In the genomic region with DNA sequence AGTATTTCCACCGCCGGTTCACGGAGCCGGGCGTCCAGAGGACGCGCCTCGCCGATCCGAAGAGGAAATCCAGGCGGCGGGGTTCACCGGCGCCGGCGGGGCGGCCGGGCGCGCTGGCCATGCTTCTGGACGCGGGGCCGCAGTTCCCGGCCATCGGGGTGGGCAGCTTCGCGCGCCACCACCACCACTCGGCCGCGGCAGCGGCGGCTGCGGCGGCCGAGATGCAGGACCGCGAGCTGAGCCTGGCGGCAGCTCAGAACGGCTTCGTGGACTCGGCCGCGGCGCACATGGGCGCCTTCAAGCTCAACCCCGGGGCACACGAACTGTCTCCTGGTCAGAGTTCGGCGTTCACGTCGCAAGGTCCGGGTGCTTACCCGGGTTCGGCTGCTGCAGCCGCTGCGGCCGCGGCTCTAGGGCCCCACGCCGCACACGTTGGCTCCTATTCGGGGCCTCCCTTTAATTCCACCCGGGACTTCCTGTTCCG, we compare ENCODE assay signal across 8 mouse cellular contexts. TPM values are rescaled to one million over a fixed set of nuclear protein-coding genes. Genes with fewer than 3 reads are reported as not detected.
DNase-seq lines count a peak whose midpoint lies in the region; ATAC-seq and TF ChIP-seq lines count a peak whose summit lies in the region.

No protein-coding gene starts in this region.

- no peak for DNase-seq in kidney, postnatal 14 days
- peak; percentile 62 for DNase-seq in brain, embryonic 14.5 days (ENCODE audit: low read depth)
- DNase-seq in midbrain, embryonic 11.5 days (ENCODE audit: low spot score, missing footprints) = no peak
- DNase-seq in urinary bladder, postnatal 4 days (ENCODE audit: low spot score in 2 of 2) = no peak
- DNase-seq in layer of hippocampus, adult 11-12 months (ENCODE audit: low spot score) = no peak
- no peak for DNase-seq in cerebellum, adult 11 months

- no peak for TF ChIP-seq POLR2A in brain, embryonic 14.5 days (IDR thresholded peaks at IDR 0.05; ENCODE audit: borderline replicate concordance, extremely low read depth, insufficient read depth, insufficient read length, poor library complexity, severe bottlenecking)

- ATAC-seq in kidney, embryonic 15.5 days (replicated peaks; ENCODE audit: low FRiP score) = peak; percentile 52
- ATAC-seq in hindbrain, embryonic 12.5 days (ENCODE audit: low FRiP score) = peak; percentile 7; the same call in 1 of the 2 replicates
- peak; percentile 6; the same call in 1 of the 2 replicates for ATAC-seq in midbrain, embryonic 11.5 days (ENCODE audit: low FRiP score)

- peaks cover 32% of the 10 kb centered on the region for H3K4me1 ChIP-seq in kidney, embryonic 15.5 days
- H3K4me1 ChIP-seq in hindbrain, embryonic 12.5 days = peaks cover 28% of the 10 kb centered on the region
- peaks cover 14% of the 10 kb centered on the region for H3K4me1 ChIP-seq in midbrain, embryonic 11.5 days (ENCODE audit: control insufficient read depth, insufficient read depth, low read length)

- H3K27me3 ChIP-seq in kidney, embryonic 15.5 days = peaks cover 98% of the 10 kb centered on the region
- H3K27me3 ChIP-seq in hindbrain, embryonic 12.5 days = peaks cover 61% of the 10 kb centered on the region
- peaks cover 56% of the 10 kb centered on the region for H3K27me3 ChIP-seq in midbrain, embryonic 11.5 days (ENCODE audit: control insufficient read depth, insufficient read depth, low read length)

- no peak overlapping the region for H3K27ac ChIP-seq in kidney, embryonic 15.5 days
- peak overlapping the region; percentile 98 for H3K27ac ChIP-seq in hindbrain, embryonic 12.5 days
- peak overlapping the region; percentile 97 for H3K27ac ChIP-seq in midbrain, embryonic 11.5 days (ENCODE audit: low read depth, low read length)

- no peaks in the 10 kb centered on the region for H3K36me3 ChIP-seq in kidney, embryonic 15.5 days
- H3K36me3 ChIP-seq in hindbrain, embryonic 12.5 days = no peaks in the 10 kb centered on the region
- no peaks in the 10 kb centered on the region for H3K36me3 ChIP-seq in midbrain, embryonic 11.5 days (ENCODE audit: control insufficient read depth, insufficient read depth, low read length)

- H3K4me3 ChIP-seq in kidney, embryonic 15.5 days (replicated peaks) = peak overlapping the region; percentile 44
- peak overlapping the region; percentile 72 for H3K4me3 ChIP-seq in hindbrain, embryonic 12.5 days
- peak overlapping the region; percentile 75 for H3K4me3 ChIP-seq in midbrain, embryonic 11.5 days (ENCODE audit: low read depth, low read length)

- no peaks in the 10 kb centered on the region for H3K9me3 ChIP-seq in kidney, embryonic 15.5 days (replicated peaks)
- no peaks in the 10 kb centered on the region for H3K9me3 ChIP-seq in hindbrain, embryonic 12.5 days (replicated peaks)
- no peaks in the 10 kb centered on the region for H3K9me3 ChIP-seq in midbrain, embryonic 11.5 days (ENCODE audit: control insufficient read depth, low read length)

- H3K4me2 ChIP-seq in kidney, embryonic 15.5 days = peak overlapping the region; percentile 77
- peak overlapping the region; percentile 56 for H3K4me2 ChIP-seq in hindbrain, embryonic 12.5 days (replicated peaks)
- H3K4me2 ChIP-seq in midbrain, embryonic 11.5 days = peak overlapping the region; percentile 62

- H3K9ac ChIP-seq in kidney, embryonic 15.5 days = no peak overlapping the region
- peak overlapping the region; percentile 93 for H3K9ac ChIP-seq in hindbrain, embryonic 12.5 days
- peak overlapping the region; percentile 96 for H3K9ac ChIP-seq in midbrain, embryonic 11.5 days (ENCODE audit: low read length)

- TF ChIP-seq CTCF in brain, embryonic 14.5 days (IDR thresholded peaks at IDR 0.05; ENCODE audit: borderline replicate concordance, extremely low read depth, insufficient read depth, insufficient read length) = no peak

- WGBS in kidney, embryonic 15.5 days = 0% methylated on average over 59 of the region's 65 CpGs
- under 1% methylated on average over 65 of the region's 65 CpGs for WGBS in hindbrain, embryonic 12.5 days
- WGBS in midbrain, embryonic 11.5 days = 0% methylated on average over 65 of the region's 65 CpGs

RNA-seq across cellular contexts. Expression of a gene that starts 0.4 kb away (rescaled TPM):
- polyA plus RNA-seq in kidney, embryonic 15.5 days (2015; fragmentation: Nextera tagmentation; extraction: Ambion mirVana) = not detected in 2 replicates
- 51.8 and 66.8 TPM in 2 replicates for polyA plus RNA-seq in brain, embryonic 14.5 days (2012; rRNA removed)
- 18.3 TPM in 2 replicates for polyA plus RNA-seq in hindbrain, embryonic 12.5 days (2016; fragmentation: Nextera tagmentation; extraction: Ambion mirVana)
- polyA plus RNA-seq in midbrain, embryonic 11.5 days (2014; fragmentation: Nextera tagmentation; extraction: Ambion mirVana) = 5.8 and 6.3 TPM in 2 replicates

RNA-seq across cellular contexts. Expression of a gene that starts 10.1 kb away (rescaled TPM):
- polyA plus RNA-seq in kidney, embryonic 15.5 days (2015; fragmentation: Nextera tagmentation; extraction: Ambion mirVana) = 0.13 TPM in 1 of 2 replicates, not detected in the other
- polyA plus RNA-seq in brain, embryonic 14.5 days (2012; rRNA removed) = 10.4 and 18.6 TPM in 2 replicates
- polyA plus RNA-seq in hindbrain, embryonic 12.5 days (2016; fragmentation: Nextera tagmentation; extraction: Ambion mirVana) = 18.1 and 25.0 TPM in 2 replicates
- 14.6 and 15.8 TPM in 2 replicates for polyA plus RNA-seq in midbrain, embryonic 11.5 days (2014; fragmentation: Nextera tagmentation; extraction: Ambion mirVana)

RNA-seq across cellular contexts. Expression of a gene that starts 14.8 kb away (rescaled TPM):
- polyA plus RNA-seq in kidney, embryonic 15.5 days (2015; fragmentation: Nextera tagmentation; extraction: Ambion mirVana) = not detected in 2 replicates
- 0.16 and 0.25 TPM in 2 replicates for polyA plus RNA-seq in brain, embryonic 14.5 days (2012; rRNA removed)
- 0.55 and 0.58 TPM in 2 replicates for polyA plus RNA-seq in hindbrain, embryonic 12.5 days (2016; fragmentation: Nextera tagmentation; extraction: Ambion mirVana)
- 0.41 and 0.45 TPM in 2 replicates for polyA plus RNA-seq in midbrain, embryonic 11.5 days (2014; fragmentation: Nextera tagmentation; extraction: Ambion mirVana)

RNA-seq across cellular contexts. Expression of a gene that starts 24.7 kb away (rescaled TPM):
- 0.10 TPM in 1 of 2 replicates, not detected in the other for polyA plus RNA-seq in kidney, embryonic 15.5 days (2015; fragmentation: Nextera tagmentation; extraction: Ambion mirVana)
- polyA plus RNA-seq in brain, embryonic 14.5 days (2012; rRNA removed) = 0.16 and 0.52 TPM in 2 replicates
- 2.8 and 4.0 TPM in 2 replicates for polyA plus RNA-seq in hindbrain, embryonic 12.5 days (2016; fragmentation: Nextera tagmentation; extraction: Ambion mirVana)
- polyA plus RNA-seq in midbrain, embryonic 11.5 days (2014; fragmentation: Nextera tagmentation; extraction: Ambion mirVana) = 0.62 and 0.64 TPM in 2 replicates

RNA-seq across cellular contexts. Expression of a gene that starts 58.5 kb away (rescaled TPM):
- 23.6 and 23.9 TPM in 2 replicates for polyA plus RNA-seq in kidney, embryonic 15.5 days (2015; fragmentation: Nextera tagmentation; extraction: Ambion mirVana)
- polyA plus RNA-seq in brain, embryonic 14.5 days (2012; rRNA removed) = 22.4 and 22.7 TPM in 2 replicates
- 33.4 and 34.9 TPM in 2 replicates for polyA plus RNA-seq in hindbrain, embryonic 12.5 days (2016; fragmentation: Nextera tagmentation; extraction: Ambion mirVana)
- polyA plus RNA-seq in midbrain, embryonic 11.5 days (2014; fragmentation: Nextera tagmentation; extraction: Ambion mirVana) = 28.1 and 31.2 TPM in 2 replicates

Comparison
In these comparisons a context has a peak if more than half of its experiments do, and no peak if none do; other contexts are left out.
1. RNA of a gene that starts 10.1 kb away (polyA plus RNA-seq): 18.1 to 25.0 TPM in hindbrain, embryonic 12.5 days, 10.4 to 18.6 TPM in brain, embryonic 14.5 days and 14.6 to 15.8 TPM in midbrain, embryonic 11.5 days; 0.13 TPM in kidney, embryonic 15.5 days; every median in the first group is over 10 times any median in the second.
2. Peak in every context shown above with its lines, with median percentiles within 50 percentile points of each other: ATAC-seq, H3K4me2 ChIP-seq and H3K4me3 ChIP-seq.